Mouse (Mus musculus) left cerebral cortex, adult 11 months (tissue): ENCODE data around the gene Ptpn14.

Source experiments
- DNase-seq: peaks from one replicate; pipeline ENCODE4 v3.0.0; 2022; ENCODE audit warnings: low spot score

The Ptpn14 gene

DNA sequence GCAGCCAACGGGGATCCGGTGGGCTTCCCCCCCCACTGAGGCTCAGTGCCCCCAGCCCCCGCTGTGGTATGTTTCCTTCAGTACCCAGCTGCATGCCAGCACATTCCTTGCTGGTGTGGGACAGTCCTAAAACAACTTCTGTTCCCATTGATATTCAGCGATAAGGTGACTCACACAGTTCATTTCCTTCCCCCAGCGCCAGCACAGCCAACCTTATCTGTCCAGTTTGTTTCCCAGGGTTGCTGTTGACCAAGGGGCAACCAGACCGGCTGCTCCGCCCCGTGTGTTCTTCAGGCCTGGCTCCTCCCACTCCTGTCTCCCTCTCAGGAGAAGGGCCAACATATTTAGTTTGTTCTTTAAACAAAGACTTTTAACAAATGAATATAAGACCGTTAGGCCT is 139.4 kb downstream of the Ptpn14 start:
- DNase-seq = no peak

DNA sequence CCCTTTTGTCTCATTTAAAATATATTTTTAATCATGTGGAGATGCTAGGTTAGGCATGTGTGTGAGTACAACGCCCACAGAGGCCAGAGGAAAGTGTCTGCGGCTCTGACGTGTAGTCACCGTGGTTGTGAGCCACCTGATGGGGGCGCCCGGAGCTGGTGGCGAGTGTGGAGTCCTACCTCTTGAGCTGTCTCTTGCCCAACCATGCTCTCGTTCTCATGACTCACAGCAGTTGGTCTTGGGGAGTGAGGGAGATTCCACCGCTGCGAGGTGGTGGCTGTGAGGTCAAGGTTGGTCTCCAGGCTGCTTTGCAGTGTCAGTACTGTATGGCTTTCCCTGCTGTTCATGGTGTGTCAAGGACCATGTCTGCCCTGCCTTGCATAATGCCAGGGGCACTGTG is 140.0 kb downstream of the Ptpn14 start:
- no peak for DNase-seq

DNA sequence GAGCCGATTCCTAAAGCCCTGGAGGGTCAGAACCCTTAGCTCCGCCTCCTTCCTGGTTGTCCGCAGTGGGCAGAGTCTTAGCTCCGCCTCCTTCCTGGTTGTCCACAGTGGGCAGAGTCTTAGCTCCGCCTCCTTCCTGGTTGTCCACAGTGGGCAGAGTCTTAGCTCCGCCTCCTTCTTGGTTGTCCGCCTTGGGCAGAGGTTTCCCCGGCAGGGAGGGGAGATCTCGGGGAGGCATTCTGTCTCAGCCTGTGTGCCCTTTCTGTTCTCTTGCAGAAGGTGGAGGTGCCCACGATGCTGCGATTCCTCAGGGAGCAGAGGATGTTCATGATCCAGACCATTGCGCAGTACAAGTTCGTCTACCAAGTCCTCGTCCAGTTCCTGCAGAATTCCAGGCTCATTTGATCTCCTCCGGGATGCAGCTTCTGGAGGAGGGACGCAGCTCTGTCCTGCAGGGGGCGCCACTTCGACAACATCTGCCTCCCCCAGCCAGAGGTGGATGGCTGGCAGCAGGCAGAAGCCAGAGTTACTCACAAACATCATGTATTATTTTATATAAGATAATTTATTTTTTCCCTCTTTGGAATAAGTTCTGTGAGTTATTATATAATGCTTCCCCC is 141.7 kb downstream of the Ptpn14 start:
- no peak for DNase-seq

DNA sequence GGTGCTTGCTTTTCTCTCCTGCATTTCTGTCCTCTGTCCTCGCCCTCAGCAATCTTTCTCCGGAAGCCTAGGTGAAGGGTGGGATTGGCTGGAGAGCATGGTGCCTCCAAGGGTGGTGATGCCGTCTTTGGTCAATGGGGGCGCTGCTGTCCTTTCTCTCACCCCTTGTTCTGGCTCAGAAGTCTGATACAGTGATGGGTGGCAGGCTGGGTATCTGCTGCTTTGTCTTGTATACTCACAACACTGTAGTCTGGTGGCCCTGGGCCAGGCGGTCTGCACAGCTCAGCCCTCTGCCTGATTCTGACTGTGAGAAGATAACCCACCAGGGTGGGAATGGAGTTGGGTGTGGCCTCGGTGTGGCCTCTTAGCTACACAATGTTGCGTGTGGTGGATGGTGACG is 142.5 kb downstream of the Ptpn14 start:
- no peak for DNase-seq

DNA sequence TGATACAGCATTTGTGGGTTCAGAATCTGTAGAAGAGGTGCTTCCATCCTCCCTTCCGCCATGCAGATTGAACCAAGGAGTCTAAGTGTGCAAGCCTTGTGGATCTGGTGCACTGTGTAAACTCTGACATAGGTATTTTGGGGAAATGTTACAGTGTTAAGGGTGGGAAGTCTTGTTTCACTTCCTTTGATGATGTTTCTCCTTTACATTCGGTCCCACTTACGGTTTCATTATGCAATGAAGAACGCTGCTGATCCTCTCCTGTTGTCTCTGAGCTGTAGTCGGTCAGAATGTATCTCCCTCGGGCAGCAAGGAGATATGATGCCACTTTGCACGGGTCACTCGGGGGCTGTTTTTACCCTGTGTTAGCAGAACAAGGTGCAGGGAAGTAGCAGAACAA is 143.6 kb downstream of the Ptpn14 start:
- DNase-seq = no peak

DNA sequence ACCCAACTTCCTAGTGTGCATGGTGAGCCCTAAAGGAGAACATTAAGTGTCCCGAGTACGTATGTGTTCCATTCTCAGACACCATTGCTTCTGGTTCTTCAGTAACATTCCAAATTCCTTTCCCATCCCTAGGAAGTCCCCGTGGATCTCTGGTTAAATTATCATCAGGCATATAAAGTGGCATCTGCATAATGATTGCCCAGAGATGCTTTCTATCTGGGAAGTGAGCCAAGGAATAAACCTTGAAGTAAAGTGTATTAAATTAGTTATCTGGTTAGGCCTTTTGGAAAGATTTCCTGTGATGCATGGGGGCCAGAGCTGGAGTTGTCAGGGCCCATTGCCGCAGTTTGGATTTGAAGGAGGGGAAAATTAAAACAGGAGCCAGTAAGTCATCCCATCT is 144.0 kb downstream of the Ptpn14 start:
- DNase-seq = no peak

DNA sequence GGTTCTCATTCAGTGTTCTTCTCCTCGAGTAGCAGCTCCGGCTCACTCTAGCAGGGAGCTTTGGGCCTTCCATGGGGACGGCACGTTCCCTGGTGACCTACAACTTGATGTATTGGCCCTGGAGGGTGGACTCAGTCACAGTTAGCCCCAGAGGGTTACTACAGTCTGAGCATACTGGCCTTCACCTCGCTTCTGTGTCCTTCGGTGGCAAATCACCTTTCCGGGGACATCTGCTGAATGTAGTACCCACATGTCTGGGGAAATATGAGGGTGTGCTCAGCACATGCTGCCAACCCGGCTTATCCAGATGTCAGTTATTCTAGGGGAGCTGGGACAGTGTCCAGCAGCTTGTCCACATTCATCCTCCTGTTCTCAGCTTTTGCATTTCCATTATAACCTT is 145.5 kb downstream of the Ptpn14 start:
- no peak for DNase-seq

DNA sequence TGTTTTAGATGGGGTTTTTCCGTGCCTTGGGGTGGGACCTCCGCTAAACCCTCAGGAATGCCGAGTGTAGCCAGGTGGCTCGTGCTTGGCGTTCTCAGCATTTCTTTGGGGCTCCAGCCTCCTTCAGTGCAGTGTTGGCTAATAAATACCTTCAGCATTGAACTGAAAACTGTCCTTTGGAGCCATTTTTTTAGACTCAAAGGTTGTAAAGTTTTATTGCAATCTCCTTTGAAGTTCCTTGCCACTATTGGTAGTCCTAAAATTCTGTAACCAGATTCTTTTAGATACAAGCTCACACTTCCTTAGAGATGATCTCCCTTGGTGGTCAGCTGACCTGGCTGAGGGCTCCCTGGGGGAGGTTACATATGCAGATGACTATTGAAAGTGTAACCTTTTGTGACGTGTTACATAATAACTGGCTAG is 147.4 kb downstream of the Ptpn14 start:
- DNase-seq = no peak

DNA sequence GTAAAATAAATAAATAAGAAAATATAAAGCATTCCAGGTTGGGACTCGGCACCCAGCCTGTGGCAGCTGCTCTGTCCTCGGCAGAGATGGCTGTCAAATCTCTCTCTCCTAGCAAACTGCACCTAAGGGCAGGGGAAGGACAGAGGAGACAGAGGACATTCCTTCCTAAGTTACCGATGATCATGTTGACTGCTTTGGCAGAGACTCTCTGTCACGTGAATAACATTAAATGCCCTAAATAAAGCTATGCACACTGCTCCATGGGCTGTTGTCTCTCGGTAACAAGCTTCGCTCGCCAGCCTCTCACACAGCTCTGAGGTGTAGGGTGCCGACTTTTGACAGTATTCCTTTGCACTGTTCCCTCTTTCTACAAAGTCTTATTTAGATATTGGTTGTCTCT is 148.1 kb downstream of the Ptpn14 start:
- no peak for DNase-seq

DNA sequence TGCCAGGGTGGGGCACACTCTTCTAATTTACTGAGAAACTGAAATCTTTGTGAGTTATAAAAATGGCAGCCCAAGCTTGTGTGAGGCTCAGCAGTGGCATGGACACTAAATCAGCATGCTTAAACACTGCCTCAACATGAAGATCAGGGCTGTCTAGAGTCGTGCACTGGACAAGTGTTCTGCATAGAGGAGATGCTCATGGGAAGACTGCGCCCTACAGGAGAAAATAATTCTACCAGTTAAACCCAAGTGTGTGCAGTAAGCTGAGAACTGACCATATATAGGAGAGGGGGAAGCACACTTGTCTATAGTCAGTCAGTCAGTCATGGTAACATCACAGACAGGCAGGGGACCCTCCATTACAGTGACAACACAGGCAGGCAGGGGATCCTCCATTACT is 151.1 kb downstream of the Ptpn14 start:
- no peak for DNase-seq

DNA sequence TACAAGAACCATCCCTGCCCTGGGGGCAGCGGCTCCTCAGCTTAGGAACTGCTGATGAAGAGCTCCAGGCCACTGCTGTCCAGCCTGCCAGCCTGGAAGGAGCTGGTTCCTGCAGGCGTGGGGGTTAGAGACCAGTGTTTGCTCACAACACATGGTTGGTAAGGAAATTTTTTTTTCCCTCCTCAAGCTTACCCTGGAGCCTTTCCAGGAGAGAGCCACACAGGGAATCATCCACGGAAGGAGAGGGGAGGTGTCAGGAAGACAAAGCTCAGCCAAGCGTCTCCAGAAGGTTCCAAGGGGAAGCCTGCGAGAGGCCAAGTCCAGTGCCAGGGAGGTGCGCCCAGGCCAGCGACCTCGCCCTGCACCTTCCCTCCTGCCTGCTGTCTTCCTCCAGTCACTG is 151.9 kb downstream of the Ptpn14 start:
- no peak for DNase-seq

DNA sequence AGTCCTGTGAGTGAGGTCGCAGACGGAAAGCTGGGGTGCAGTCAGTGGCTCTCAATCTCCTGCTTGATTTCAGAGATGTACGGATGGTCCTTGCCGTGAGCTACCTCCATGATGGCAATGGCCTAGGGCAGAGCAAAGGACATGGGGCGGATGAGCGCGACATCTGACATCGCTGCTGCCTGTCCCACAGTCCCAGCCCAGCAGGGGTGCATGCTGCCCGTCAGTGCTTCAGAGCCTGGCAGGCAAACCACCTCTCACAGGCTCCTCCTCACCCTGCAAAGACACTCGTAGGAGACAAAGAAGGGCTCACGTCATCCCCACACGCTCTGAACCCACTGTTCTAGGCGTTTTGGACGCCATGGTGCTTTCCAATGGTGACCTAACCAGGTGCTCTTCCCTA is 152.7 kb downstream of the Ptpn14 start:
- no peak for DNase-seq

DNA sequence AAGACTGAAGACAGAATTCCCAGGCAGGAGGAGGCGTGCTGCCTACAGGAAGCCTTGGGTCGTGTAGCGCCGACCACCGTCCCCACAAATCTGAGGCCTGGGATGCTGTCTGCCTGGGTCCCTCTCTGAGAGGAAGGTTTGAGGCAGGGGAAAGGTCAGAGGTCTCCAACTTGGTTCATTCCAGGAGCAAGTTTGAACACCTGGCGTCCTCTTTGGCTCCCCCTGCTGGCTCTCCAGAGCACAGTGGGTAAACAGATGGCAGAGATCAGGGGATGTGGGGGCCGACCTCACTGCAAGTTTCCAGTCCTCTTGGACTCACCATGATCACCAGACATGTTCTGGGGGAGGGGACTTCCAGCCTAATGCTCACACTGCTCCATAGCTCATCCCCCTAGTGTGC is 154.8 kb downstream of the Ptpn14 start:
- no peak for DNase-seq

DNA sequence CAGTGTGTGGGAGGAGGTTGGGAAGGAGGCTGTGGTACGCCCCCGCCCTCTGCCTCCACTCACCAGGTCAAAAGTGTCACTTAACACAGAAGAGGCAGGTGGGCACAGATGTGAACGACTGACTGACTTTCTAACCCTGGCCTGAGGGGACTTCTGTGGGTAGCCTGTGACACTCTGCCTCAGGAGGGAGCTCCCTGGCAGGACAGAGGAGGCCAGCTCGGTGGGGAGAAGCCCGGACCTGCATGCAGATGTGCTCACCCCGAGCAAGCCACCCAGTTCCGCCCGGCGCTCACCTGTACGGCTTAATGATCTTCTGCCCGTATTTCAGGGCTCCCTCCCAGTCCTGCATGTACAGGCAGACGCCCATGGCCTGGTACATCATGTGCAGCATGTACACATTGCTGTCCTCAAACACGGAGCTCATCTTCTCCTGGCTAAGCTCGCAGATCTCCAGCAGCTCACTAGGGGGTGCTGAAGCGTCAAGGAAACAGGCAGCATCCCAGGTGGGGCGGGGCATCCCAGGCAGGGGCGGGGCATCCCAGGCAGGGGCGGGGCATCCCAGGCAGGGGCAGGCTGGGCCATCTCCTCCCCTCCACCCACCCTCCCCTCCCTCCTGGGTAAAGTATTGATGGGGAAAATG is 155.6 kb downstream of the Ptpn14 start:
- peak; percentile 47 for DNase-seq

DNA sequence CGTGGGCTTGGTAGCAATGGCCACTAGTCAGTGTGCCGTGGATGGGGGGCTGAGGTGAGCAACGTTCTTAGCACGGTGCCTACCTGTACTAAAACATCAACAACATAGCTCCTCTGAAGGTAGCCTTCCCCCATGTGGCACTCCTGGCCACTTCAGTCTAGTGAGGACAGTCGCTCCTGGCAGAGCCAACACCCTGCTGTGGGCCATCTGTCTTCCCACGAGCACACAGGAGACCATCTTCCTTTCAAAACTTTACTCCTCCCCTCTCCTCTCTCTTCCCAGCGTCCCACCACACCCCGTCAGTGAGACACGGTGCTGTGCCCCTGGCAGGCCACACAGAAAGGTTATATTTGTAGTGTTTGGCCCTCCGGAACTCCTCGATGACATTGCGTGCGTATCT is 156.9 kb downstream of the Ptpn14 start:
- DNase-seq = no peak

DNA sequence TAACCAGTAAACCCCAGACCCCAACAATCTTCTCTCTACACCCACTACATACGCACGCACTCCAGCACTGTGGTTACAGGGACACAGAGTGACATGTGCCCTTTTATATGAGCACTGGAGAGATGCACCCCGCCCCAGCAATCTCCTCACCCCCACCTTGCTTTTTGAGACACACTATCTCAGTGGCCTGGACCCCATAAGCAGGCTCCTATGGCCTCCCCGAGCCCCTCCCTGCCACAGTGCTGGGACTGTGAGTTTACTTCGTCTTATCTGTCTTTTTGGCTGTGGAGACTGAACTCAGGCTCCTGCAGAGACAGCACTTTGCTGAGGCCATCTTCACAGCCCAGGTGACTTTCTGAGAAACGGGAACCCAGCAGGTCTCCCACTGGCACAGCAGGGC is 157.9 kb downstream of the Ptpn14 start:
- DNase-seq = no peak

DNA sequence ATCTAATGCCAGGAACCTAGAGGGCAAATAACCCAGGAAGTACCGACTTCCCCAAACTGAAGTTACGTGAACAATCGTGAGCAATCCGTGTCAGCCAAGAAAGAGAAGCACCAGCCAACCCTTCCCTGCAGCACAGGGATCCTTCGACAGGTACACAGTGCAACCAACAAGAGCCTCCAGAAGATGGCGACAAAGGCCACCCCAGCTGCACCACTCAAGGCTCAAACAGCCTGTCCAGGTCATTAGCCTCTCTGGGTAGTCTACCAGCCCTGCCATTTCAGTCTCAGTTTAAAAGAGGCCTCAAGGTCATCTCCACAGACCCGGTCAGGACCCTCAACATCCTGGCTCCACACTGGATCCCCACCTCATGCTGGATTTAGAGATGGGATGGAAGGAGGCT is 159.4 kb downstream of the Ptpn14 start:
- no peak for DNase-seq

DNA sequence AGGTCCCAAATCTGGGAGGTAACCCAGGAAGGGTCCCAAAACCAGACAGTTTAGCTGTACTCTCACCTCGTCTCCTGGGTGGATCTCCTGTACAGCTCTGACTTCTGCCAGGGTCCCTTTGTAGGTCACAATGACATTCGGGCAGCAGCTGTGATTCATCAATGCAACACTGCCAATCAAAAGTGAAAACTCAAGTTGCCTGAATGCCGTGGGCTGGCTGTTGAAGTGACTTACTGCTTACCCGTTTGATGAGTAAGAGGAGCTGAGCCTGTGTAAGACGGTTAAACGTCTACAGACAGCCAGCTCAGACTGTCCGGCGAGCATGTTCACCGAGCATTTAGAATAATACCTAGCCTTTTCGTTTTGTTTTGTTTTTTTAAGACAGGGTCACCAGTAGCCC is 160.7 kb downstream of the Ptpn14 start:
- DNase-seq = no peak

DNA sequence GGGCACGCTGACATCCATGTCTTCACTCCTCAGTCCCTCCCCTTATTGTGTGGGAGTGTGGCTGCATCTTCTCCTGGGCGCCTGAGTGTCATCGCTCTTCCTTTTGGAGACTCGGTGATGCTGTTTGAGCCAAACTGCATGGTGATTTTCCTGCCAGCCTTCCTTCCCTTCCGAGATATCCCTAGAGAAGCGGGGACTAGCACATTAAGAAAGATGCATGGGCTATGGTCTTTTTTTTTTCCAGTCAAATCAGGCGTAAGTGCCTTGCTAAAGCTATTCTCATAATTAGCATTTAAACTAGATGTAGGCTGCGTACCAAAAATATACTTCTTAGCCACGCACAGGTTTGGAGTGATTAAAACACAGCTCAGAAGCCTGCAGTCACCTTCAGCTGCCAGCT is 166.1 kb downstream of the Ptpn14 start:
- no peak for DNase-seq

DNA sequence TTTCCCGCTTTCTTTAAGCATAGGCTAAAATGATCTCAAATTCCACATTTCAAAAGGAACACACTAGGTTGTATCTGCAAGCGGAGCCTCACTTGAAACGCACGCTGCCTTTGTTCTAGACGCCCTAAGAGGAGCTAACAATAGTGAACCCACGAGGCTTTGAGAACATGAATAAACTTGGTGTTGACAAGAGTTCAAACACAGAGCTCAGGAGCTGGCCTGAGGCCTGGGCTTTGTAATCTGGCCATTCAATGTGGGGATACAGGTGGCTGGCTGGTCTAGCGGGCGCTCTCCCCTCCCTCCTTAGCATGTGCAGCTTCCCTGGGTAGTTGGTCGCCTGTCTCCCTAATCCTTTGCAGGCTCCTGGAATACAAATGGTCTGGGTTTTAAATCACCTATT is 169.8 kb downstream of the Ptpn14 start:
- no peak for DNase-seq

DNA sequence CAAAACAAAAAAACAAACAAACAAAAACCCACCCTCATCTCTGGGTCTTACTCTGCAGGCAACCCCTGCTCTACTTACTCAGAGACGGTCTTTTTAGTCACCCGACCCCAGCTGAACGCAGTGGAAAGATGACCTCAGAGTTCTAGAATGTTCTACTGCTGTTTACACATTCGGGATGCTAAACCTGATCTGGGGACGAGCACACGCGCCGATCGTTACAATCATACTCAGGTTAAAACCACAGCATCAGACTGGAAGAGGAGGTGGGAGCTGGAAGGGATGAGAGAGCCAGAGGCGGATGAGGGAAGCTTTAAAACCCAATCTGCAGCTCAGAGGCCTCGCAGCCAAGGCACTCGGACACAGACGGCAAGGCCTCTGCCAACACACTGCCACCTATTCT is 170.6 kb downstream of the Ptpn14 start:
- no peak for DNase-seq

DNA sequence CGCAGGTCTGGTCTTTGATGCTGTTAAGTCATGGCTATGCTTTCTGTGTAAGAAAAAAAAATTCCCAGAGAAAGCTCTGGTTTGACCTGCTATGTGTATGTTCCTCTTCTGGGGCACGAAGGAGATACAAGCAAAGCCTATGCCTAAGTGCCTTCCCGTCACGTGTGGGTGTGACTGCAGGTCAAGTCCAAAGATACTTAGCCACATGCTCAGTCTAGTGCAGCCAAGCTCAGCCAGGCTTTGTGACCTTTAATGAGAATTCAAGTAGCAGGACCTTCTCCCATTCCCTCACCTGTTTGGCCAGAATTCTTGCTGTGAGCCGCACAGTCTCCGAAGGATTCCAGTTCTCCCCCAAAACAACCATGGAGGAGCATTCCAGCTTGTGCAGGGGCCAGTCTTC is 171.5 kb downstream of the Ptpn14 start:
- DNase-seq = no peak

DNA sequence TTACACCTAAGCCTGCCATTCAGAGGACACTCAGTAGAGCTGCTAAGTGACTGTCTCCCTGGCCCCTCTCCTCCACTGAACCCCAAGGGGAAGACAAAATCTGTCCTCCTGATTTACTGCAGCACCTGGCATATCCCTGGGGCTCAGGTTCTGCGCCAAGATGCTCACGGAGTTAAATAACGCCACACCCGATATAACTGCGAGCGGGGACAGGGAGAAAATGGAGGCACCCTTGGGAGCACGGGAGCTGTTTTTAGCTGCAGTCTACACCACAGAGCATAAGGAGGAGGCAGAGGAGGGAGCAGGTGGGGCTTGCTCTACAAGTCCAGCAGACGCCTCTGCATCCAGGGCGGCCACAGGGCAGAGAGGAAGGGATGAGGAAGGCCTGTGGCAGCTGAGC is 174.3 kb downstream of the Ptpn14 start:
- no peak for DNase-seq

DNA sequence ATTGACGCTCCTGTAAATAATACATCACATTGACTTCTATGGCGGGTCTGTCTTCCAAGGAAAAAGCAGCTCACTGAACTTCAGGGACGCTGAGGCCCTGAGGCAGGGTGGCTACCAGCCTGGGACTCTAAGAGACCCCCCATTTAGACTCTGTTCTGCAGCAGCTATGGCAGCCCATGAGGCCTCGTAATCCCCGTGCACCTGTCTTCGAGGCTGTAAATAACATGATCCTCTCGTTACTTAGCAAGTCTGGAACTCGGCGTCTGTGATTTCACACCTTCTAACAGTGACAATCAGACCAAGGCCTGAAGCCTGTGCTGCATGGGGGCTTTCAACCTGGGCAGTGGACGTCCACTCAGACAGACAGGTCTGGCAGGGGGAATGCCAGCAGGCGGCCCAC is 175.1 kb downstream of the Ptpn14 start:
- no peak for DNase-seq
